Mouse (Mus musculus) neural tube, embryonic 15.5 days (tissue): ENCODE measurements around the gene Gpc1. TPM values are rescaled to one million over a fixed set of nuclear protein-coding genes. Genes with fewer than 3 reads are reported as not detected.
A peak's percentile ranks its signal among the peaks of the same experiment; 100 is the strongest.

ENCODE experiments used
- ATAC-seq: fragments of 200-750 bp; cut with Nextera tagmentation; 2 replicates; pipeline ENCODE4 v1.8.0; 2017; ENCODE audit warnings: mild to moderate bottlenecking, moderate TSS enrichment, moderate library complexity; ENCODE audit not compliant: low FRiP score
- H3K27ac ChIP-seq: fragments of 300-500 bp; sonication (generic); replicated peaks from 2 replicates; pipeline ENCODE4 v1.5.1; 2015; ENCODE audit warnings: mild to moderate bottlenecking, inconsistent platforms
- H3K27me3 ChIP-seq: fragments of 300-500 bp; sonication (generic); replicated peaks from 2 replicates; pipeline ENCODE4 v1.6.1; 2015; ENCODE audit warnings: inconsistent platforms
- H3K36me3 ChIP-seq: fragments of 300-500 bp; sonication (generic); 2 replicates; pipeline ENCODE4 v1.6.1; 2015; ENCODE audit warnings: inconsistent platforms
- H3K4me1 ChIP-seq: fragments of 300-500 bp; sonication (generic); 2 replicates; pipeline ENCODE4 v1.6.1; 2015; ENCODE audit warnings: inconsistent platforms
- H3K4me2 ChIP-seq: fragments of 300-500 bp; sonication (generic); 2 replicates; pipeline ENCODE4 v1.6.1; 2015; ENCODE audit warnings: inconsistent platforms, mild to moderate bottlenecking, moderate library complexity
- H3K4me3 ChIP-seq: fragments of 300-500 bp; sonication (generic); replicated peaks from 2 replicates; pipeline ENCODE4 v1.5.1; 2015; ENCODE audit warnings: mild to moderate bottlenecking, inconsistent platforms
- H3K9ac ChIP-seq: fragments of 300-500 bp; sonication (generic); replicated peaks from 2 replicates; pipeline ENCODE4 v1.6.1; 2015; ENCODE audit warnings: mild to moderate bottlenecking, inconsistent platforms
- H3K9me3 ChIP-seq: fragments of 300-500 bp; sonication (generic); replicated peaks from 2 replicates; pipeline ENCODE4 v1.6.1; 2016; ENCODE audit warnings: inconsistent platforms
- WGBS: fragments of 180-500 bp; shearing (Covaris S2); methylation state at CpG from one replicate; pipeline ENCODE4 v1.1.7; 2015; ENCODE audit warnings: mixed read lengths; 5-methylcytosine and 5-hydroxymethylcytosine counted together
- polyA plus RNA-seq: library from polyadenylated mRNA; unstranded; fragments of >200 nt; fragmentation: Nextera tagmentation; extraction: Ambion mirVana; gene quantifications from 2 replicates; pipeline ENCODE4 v1.2.1, GENCODE M21; 2015

Gpc1 gene
- polyA plus RNA-seq, 1 experiment from 2014 or later, result 63.1 TPM

DNA sequence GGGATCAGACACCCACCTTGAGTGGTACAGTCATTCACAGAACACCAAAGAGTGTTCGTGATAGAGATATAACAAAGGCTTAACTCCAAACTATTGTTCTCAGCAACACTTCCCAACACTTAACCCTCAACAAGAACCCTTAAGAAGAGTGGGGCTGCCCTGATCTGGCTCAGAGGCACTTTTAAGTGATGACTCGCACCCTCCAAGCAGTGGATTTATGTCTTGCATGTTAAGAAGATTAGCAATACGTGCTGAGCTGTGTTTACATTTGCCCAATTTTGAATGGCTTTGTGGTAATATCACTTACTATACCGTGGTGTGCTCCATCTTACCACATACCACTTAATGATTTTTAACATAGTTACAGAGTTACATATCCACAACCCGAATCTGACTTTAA, 26.3 kb upstream of the Gpc1 start:
- WGBS, result 77% methylated on average over 5 of the region's 5 CpGs
- ATAC-seq, result no peak

GRCm38 (mm10) chr1:92805836-92806235, 25.6 kb upstream of the Gpc1 start:
- no peaks in the 10 kb centered on the region for H3K4me1 ChIP-seq
- no peak for ATAC-seq
- H3K36me3 ChIP-seq, result no peaks in the 10 kb centered on the region
- H3K27me3 ChIP-seq, result no peaks in the 10 kb centered on the region
- H3K9me3 ChIP-seq, result peaks cover 7% of the 10 kb centered on the region
- H3K9ac ChIP-seq, result no peak overlapping the region
- no peak overlapping the region for H3K4me3 ChIP-seq
- WGBS, result 64% methylated on average over 2 of the region's 2 CpGs
- H3K4me2 ChIP-seq, result no peak overlapping the region
- no peak overlapping the region for H3K27ac ChIP-seq

More for the DNA sequence above, 26.3 kb upstream of the Gpc1 start:
- H3K27ac ChIP-seq, result no peak overlapping the region
- no peaks in the 10 kb centered on the region for H3K36me3 ChIP-seq
- H3K4me1 ChIP-seq, result no peaks in the 10 kb centered on the region
- H3K4me3 ChIP-seq, result no peak overlapping the region
- no peak overlapping the region for H3K9ac ChIP-seq
- no peak overlapping the region for H3K4me2 ChIP-seq
- peaks cover 7% of the 10 kb centered on the region for H3K9me3 ChIP-seq
- no peaks in the 10 kb centered on the region for H3K27me3 ChIP-seq

DNA sequence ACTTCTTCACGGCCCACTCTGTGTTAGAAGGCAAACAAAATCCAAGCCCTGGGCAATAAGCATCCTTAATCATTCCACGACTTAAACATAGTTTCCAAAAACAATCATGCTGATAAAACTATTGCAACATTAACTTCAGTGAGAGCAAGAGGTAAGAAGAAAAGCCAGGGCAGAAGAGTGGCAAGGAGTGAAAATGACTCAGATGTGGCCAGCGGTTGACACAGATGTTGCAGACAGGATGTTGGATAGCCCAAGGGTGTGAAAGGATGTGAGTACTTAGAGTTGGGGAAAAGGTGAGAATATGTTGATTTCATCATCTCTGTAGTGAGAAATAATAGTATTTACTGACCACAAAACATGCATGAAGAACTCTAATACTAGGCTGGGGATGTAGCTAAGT, 24.7 kb upstream of the Gpc1 start:
- H3K4me2 ChIP-seq, result no peak overlapping the region
- ATAC-seq, result no peak
- peaks cover 7% of the 10 kb centered on the region for H3K9me3 ChIP-seq
- H3K36me3 ChIP-seq, result no peaks in the 10 kb centered on the region
- H3K4me1 ChIP-seq, result no peaks in the 10 kb centered on the region
- no peak overlapping the region for H3K27ac ChIP-seq
- WGBS, result 92% methylated on average over 3 of the region's 3 CpGs
- H3K4me3 ChIP-seq, result no peak overlapping the region
- no peak overlapping the region for H3K9ac ChIP-seq
- no peaks in the 10 kb centered on the region for H3K27me3 ChIP-seq

DNA sequence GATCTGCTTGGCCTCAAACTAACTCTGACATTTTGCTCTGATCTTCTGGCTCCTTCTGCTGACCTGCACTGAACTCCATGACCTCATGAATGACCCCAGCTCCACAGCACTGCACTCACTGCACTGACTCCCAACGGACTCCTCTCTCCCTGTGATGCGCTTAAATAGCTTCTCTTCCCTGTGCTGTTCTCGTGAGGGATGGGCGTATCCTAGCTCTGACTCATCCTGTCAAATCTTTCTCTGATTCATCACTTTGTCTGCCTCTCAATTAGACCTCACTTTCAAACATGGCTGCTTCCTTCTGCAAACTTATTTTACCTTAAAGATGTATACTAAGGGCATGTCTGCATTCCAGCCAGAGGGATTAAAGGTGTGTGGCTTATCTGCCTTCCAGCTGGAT, 21.8 kb upstream of the Gpc1 start:
- H3K27ac ChIP-seq, result no peak overlapping the region
- no peaks in the 10 kb centered on the region for H3K4me1 ChIP-seq
- no peaks in the 10 kb centered on the region for H3K27me3 ChIP-seq
- 86% methylated on average over 4 of the region's 4 CpGs for WGBS
- no peak overlapping the region for H3K4me3 ChIP-seq
- H3K4me2 ChIP-seq, result no peak overlapping the region
- no peak for ATAC-seq
- H3K9me3 ChIP-seq, result peaks cover 7% of the 10 kb centered on the region
- no peak overlapping the region for H3K9ac ChIP-seq
- no peaks in the 10 kb centered on the region for H3K36me3 ChIP-seq

DNA sequence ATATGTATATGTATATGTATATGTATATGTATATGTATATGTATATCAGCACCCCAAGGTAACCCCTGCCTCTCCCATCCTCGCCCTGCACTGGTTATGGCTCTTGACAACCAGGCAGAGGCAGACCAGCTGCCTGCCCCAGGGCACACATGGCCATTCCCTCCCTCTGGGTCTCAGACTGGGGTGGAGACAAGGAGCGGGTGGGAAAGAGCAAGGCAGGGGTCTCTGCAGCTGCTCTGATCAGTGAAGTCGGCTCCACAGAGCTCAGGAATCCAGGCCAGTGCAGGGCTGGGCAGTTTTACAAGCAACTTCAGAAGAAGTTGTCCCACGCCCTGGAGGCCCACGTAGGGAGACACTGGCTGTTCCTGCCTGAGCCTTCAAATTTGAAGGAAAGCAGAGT, 17.1 kb upstream of the Gpc1 start:
- Histone ChIP-seq H3K4me3 (no peak overlapping the region), H3K4me1 (no peaks in the 10 kb centered on the region), H3K27me3 (no peaks in the 10 kb centered on the region), H3K27ac (no peak overlapping the region), H3K9ac (no peak overlapping the region), H3K4me2 (no peak overlapping the region), H3K9me3 (peaks cover 5% of the 10 kb centered on the region), H3K36me3 (no peaks in the 10 kb centered on the region)
- no peak for ATAC-seq
- 77% methylated on average over 5 of the region's 5 CpGs for WGBS

DNA sequence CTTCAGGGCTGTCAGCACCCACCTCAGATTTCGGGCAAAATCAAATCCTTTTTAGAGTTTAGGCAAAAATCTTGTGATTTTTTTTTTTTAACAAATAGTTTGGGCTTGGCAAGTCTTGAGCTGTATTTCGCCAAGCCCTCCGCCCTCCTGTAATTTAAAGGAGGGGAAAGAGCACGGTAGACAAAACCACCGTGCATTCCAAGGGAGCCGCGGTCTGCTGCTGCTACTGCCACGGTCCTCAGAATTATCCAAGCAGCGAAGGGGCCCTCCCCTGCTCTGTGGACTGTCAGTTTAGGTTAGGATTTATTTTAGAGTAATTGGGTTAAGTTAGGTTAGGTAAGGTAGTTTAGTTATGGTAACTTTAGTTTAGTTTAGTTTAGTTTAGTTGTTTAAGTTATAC, 16.3 kb upstream of the Gpc1 start:
- no peak for ATAC-seq
- Histone ChIP-seq H3K4me3 (no peak overlapping the region), H3K9ac (no peak overlapping the region), H3K27ac (no peak overlapping the region), H3K4me1 (no peaks in the 10 kb centered on the region), H3K27me3 (no peaks in the 10 kb centered on the region), H3K9me3 (no peaks in the 10 kb centered on the region), H3K4me2 (no peak overlapping the region), H3K36me3 (no peaks in the 10 kb centered on the region)
- WGBS, result 67% methylated on average over 9 of the region's 9 CpGs

GRCm38 (mm10) chr1:92815756-92816294, 15.6 kb upstream of the Gpc1 start:
- no peaks in the 10 kb centered on the region for H3K9me3 ChIP-seq
- no peaks in the 10 kb centered on the region for H3K36me3 ChIP-seq
- no peak overlapping the region for H3K4me2 ChIP-seq
- no peak overlapping the region for H3K4me3 ChIP-seq
- H3K27me3 ChIP-seq, result no peaks in the 10 kb centered on the region
- H3K27ac ChIP-seq, result no peak overlapping the region
- no peak for ATAC-seq
- no peak overlapping the region for H3K9ac ChIP-seq
- H3K4me1 ChIP-seq, result no peaks in the 10 kb centered on the region
- WGBS, result 88% methylated on average over 5 of the region's 5 CpGs

DNA sequence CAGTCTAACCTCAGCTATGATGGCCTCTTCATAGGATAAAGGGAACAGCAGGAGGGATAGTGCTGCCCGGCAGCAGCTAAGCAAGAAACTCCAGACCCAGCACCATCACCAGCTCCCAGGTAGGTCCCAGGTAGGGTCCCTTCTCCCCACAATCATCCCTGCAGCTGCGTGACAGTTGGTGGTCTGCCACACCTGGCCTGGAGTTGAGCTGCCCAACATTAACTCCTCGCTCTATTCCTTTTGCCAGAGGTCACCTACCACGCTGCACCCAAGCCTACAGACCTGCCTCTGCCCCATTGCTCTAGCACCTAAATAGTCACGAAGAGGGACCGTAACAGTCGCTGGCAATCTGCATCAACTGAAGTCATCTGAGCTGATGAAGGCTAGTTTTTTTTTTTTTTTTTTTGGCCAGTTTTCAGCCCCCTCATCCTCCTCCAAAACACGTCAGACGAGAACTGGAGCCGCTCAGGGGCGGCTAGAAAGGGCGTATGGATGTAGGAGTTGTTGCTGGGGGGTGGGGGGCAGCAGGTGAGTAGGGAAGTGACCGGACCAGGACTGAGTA, 738 bp upstream of the Gpc1 start:
- H3K9ac ChIP-seq, result peak overlapping the region; percentile 97
- peaks cover 43% of the 10 kb centered on the region for H3K4me1 ChIP-seq
- H3K36me3 ChIP-seq, result no peaks in the 10 kb centered on the region
- peak overlapping the region; percentile 89 for H3K27ac ChIP-seq
- no peak for ATAC-seq
- H3K4me2 ChIP-seq, result peak overlapping the region; percentile 94
- H3K27me3 ChIP-seq, result peaks cover 15% of the 10 kb centered on the region; the same call in 1 of the 2 replicates
- no peaks in the 10 kb centered on the region for H3K9me3 ChIP-seq
- WGBS, result 7% methylated on average over 13 of the region's 13 CpGs
- peak overlapping the region; percentile 89 for H3K4me3 ChIP-seq

GRCm38 (mm10) chr1:92832011-92833010, 866 bp downstream of the Gpc1 start:
- H3K4me2 ChIP-seq, result peak overlapping the region; percentile 94
- under 1% methylated on average over 61 of the region's 62 CpGs for WGBS
- ATAC-seq, result peak; percentile 7
- peak overlapping the region; percentile 89 for H3K27ac ChIP-seq
- no peaks in the 10 kb centered on the region for H3K9me3 ChIP-seq
- H3K9ac ChIP-seq, result peak overlapping the region; percentile 97
- peaks cover 15% of the 10 kb centered on the region; the same call in 1 of the 2 replicates for H3K27me3 ChIP-seq
- H3K4me3 ChIP-seq, result peak overlapping the region; percentile 89
- H3K4me1 ChIP-seq, result peaks cover 47% of the 10 kb centered on the region
- H3K36me3 ChIP-seq, result no peaks in the 10 kb centered on the region; the same call in 1 of the 2 replicates

- peak overlapping the region; percentile 94 for H3K4me2 ChIP-seq
- no peaks in the 10 kb centered on the region for H3K9me3 ChIP-seq
- no peak for ATAC-seq
- 54% methylated on average over 7 of the region's 7 CpGs for WGBS
- H3K9ac ChIP-seq, result 0 out of 2 replicates have a peak overlapping the region, but pooled peaks have one; percentile 97
- H3K27me3 ChIP-seq, result 0 out of 2 replicates have a peak, but pooled peaks cover 8% of the 10 kb centered on the region
- peak overlapping the region; percentile 33; the same call in 1 of the 2 replicates for H3K27ac ChIP-seq
- H3K36me3 ChIP-seq, result no peaks in the 10 kb centered on the region; the same call in 1 of the 2 replicates
- H3K4me1 ChIP-seq, result peaks cover 57% of the 10 kb centered on the region
- H3K4me3 ChIP-seq, result no peak overlapping the region; the same call in 1 of the 2 replicates
Measured at GRCm38 (mm10) chr1:92833987-92834706, 2.7 kb downstream of the Gpc1 start.
